Mouse (Mus musculus) testis, adult 2 months (tissue): ENCODE measurements around the gene Fgf11. TPM values are rescaled to one million over a fixed set of nuclear protein-coding genes. Genes with fewer than 3 reads are reported as not detected.

Experiments
- H3K27ac ChIP-seq: fragments of 200-500 bp; 2 replicates; pipeline ENCODE4 v1.5.1; 2012; ENCODE audit warnings: low read depth, low read length; ENCODE audit not compliant: control insufficient read depth, insufficient read depth
- H3K27me3 ChIP-seq: fragments of 200-500 bp; 2 replicates; pipeline ENCODE4 v1.6.1; 2012; ENCODE audit warnings: mild to moderate bottlenecking, low read length, moderate library complexity; ENCODE audit not compliant: control insufficient read depth, insufficient read depth
- H3K36me3 ChIP-seq: fragments of 200-500 bp; 2 replicates; pipeline ENCODE4 v1.6.1; 2012; ENCODE audit warnings: mild to moderate bottlenecking, low read length; ENCODE audit not compliant: control insufficient read depth, insufficient read depth
- H3K4me1 ChIP-seq: fragments of 200-500 bp; 2 replicates; pipeline ENCODE4 v1.6.1; 2012; ENCODE audit warnings: low read length; ENCODE audit not compliant: control insufficient read depth, insufficient read depth
- H3K4me3 ChIP-seq: fragments of 200-500 bp; 2 replicates; pipeline ENCODE4 v1.5.1; 2012; ENCODE audit warnings: low read depth, mild to moderate bottlenecking, low read length, moderate library complexity, mixed read lengths; ENCODE audit not compliant: control insufficient read depth
- CTCF ChIP-seq: fragments of 200-500 bp; IDR thresholded peaks from 2 replicates; pipeline ENCODE4 v1.5.1; 2012; ENCODE audit warnings: low read depth, mild to moderate bottlenecking, inconsistent platforms, low read length, moderate library complexity; ENCODE audit not compliant: control insufficient read depth, insufficient read depth, insufficient replicate concordance
- POLR2A ChIP-seq: fragments of 200-500 bp; IDR thresholded peaks from 2 replicates; pipeline ENCODE4 v1.6.1; 2012; ENCODE audit warnings: low read depth, mild to moderate bottlenecking, inconsistent platforms, low read length, moderate library complexity; ENCODE audit not compliant: control insufficient read depth
- polyA plus RNA-seq: library from polyadenylated mRNA; depleted of rRNA; stranded (reverse); fragments of >200 nt; gene quantifications from 2 replicates; pipeline ENCODE4 v1.2.3, GENCODE M21; 2012; rRNA removed

The Fgf11 gene
- polyA plus RNA-seq = 2.7 and 3.2 TPM in 2 replicates

DNA sequence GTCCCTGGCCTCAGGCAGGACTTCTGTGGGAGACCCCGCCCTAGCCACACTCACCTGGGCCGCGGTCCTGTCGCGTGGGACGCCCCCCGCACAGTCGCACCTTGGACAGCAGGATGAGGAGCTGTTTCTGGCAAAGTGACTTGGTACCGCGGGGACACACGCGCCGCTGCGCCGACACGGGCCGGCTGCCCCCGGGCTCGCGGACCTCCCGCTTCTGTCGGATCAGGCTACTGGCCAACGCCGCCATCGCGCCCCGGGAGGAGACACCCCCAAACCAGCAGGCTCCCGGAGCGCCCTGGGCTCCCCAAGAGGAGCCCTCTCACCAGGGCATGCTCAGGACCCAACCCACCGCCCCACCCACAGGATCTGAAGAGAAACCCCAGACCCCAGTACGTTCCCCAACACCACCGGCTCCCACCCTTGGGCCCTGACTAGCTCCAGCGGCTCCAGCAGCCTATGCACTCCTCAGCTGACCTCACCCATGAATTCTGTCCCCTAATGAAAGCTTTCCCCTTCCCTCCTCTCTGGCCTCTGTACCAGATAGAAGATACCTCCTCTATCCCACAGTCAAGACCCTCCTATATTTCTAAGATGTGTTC lies at the start of gene Fgf11:
Gene Fgf11, minus strand, starts transcription at position 479 of the 599 bp plus-strand sequence.
- no peaks in the 10 kb centered on the region for H3K27me3 ChIP-seq
- no peak within 1 kb of the TSS for H3K27ac ChIP-seq
- no peaks in the 10 kb centered on the region for H3K36me3 ChIP-seq
- TF ChIP-seq CTCF (no peak), POLR2A (no peak)
- peaks cover 46% of the 10 kb centered on the region for H3K4me1 ChIP-seq
- peak within 1 kb of the TSS; percentile 86 for H3K4me3 ChIP-seq

DNA sequence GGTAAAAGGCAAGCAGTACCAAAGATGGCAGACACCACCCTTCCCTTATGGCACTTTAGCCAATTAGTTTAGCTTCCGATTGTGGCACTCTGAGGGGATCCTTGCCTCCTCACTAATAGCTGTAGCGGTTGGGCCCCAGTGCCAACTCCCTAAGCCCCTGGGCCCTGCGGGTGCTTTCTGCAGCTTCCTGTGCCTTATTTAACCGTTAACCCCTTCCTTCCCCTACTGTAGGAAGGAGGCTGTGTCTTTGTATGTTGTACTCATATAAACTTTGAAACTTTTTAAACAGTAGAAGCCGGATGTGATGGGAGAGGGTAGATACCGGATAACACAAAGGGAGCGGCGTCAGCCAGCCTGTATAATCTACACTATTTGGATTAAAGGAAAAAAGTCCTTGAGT lies 49.1 kb upstream of the Fgf11 start:
- peaks cover 16% of the 10 kb centered on the region for H3K4me1 ChIP-seq
- no peak overlapping the region for H3K4me3 ChIP-seq
- TF ChIP-seq CTCF = no peak
- TF ChIP-seq POLR2A = no peak
- H3K27ac ChIP-seq = no peak overlapping the region
- H3K27me3 ChIP-seq = no peaks in the 10 kb centered on the region
- H3K36me3 ChIP-seq = no peaks in the 10 kb centered on the region

DNA sequence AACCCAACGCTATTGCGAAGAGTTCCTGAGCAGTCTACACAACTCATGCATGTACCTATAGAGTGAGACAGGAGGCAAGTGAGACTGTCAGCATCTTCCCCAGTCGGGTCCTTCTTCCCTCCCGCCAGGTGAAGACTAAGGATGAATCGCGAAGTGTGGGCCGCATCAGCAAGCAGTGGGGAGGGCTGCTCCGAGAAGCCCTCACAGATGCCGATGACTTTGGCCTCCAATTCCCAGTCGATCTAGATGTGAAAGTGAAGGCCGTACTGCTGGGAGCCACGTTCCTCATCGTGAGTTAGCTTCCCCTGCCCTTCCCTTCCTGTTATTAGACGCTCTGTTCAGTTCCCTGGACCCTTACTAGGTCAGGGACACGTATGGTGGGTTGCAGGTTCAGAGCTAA lies 48.2 kb upstream of the Fgf11 start:
- Histone ChIP-seq H3K27ac (no peak overlapping the region), H3K27me3 (no peaks in the 10 kb centered on the region), H3K4me1 (peaks cover 9% of the 10 kb centered on the region), H3K4me3 (no peak overlapping the region), H3K36me3 (no peaks in the 10 kb centered on the region)
- TF ChIP-seq CTCF (no peak), POLR2A (no peak)

DNA sequence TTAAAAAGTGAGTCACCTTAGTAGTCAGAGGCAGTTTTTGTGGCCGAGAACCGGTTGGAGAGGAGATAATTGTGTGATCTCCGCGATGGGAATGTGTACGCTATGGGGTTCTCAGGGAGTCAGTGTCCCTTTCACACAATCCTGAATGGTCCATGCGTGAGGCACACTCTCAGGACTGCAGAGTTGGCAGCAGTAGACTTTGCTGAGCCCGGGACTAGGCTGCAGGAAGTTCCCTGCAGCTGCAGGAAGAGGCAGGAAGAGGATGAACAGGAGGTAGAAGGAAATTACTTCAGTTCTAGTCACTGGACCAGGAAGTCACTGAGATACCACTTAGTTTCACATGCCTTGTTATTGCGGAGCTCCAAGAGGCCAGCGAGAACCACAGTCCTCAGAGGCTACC lies 47.5 kb upstream of the Fgf11 start:
- Histone ChIP-seq H3K27ac (no peak overlapping the region), H3K4me3 (no peak overlapping the region), H3K36me3 (no peaks in the 10 kb centered on the region), H3K4me1 (peaks cover 6% of the 10 kb centered on the region), H3K27me3 (no peaks in the 10 kb centered on the region)
- TF ChIP-seq POLR2A (no peak), CTCF (no peak)

DNA sequence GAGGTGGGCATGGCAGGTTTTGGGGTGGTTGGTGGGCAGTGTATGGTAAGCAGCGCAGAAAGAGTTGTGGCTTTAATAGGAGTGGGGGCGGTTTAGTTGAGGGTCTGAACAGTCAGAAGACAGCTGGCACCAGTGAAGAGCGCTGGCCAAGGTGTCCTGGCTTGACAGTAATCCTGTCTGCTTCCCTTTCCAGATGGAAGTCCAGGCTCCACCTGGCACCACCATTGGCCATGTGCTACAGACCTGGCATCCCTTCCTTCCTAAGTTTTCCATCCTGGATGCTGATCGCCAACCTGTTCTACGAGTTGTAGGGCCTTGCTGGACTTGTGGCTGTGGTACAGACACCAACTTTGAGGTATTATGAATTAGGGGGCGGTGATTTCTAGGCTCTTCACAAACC lies 46.4 kb upstream of the Fgf11 start:
- TF ChIP-seq CTCF = no peak
- no peak for TF ChIP-seq POLR2A
- Histone ChIP-seq H3K4me1 (peaks cover 6% of the 10 kb centered on the region), H3K27ac (no peak overlapping the region), H3K4me3 (no peak overlapping the region), H3K36me3 (no peaks in the 10 kb centered on the region), H3K27me3 (no peaks in the 10 kb centered on the region)

DNA sequence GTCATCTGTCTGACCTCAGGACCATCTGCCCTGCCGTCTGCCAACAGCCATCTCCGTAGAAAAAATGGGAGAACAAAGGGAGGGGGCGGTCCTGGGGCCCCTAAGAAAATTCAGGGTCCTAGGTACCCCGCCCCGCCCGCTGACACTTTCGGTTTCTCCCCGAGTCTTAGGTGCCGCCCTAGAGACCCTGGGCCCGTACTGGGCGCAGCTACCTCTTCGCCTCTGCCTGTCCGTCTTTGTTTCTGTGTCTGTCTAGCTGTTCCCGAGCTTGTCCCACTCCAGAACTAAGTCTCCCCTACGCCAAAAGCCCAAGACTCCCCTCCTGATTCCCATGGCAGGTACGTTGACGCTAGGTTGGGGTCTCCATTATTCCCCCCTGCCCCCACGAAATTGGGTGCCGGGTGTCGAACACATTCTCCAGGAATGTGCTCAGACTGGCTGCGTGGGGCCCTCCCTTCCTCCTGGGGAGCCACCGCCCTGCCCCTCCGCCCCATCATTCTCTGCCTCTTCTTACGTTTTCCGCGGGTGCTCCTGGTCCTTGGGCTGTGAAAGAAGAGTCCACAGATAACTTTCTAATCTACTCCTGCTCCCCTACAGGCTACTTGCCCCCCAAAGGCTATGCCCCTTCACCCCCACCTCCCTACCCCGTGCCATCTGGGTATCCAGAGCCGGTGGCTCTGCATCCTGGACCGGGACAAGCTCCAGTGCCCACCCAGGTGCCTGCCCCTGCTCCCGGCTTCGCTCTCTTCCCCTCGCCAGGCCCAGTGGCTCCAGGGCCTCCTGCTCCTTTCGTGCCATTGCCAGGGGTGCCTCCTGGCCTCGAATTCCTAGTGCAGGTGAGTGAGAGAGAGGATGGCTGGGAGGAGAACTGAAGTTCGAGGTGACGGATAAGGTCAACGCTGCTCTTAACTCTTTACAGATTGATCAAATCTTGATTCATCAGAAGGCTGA lies 45.4 kb upstream of the Fgf11 start:
- Histone ChIP-seq H3K4me1 (peaks cover 6% of the 10 kb centered on the region), H3K27me3 (no peaks in the 10 kb centered on the region), H3K27ac (no peak overlapping the region), H3K4me3 (peak overlapping the region; percentile 86), H3K36me3 (no peaks in the 10 kb centered on the region)
- TF ChIP-seq CTCF = no peak
- TF ChIP-seq POLR2A = no peak

DNA sequence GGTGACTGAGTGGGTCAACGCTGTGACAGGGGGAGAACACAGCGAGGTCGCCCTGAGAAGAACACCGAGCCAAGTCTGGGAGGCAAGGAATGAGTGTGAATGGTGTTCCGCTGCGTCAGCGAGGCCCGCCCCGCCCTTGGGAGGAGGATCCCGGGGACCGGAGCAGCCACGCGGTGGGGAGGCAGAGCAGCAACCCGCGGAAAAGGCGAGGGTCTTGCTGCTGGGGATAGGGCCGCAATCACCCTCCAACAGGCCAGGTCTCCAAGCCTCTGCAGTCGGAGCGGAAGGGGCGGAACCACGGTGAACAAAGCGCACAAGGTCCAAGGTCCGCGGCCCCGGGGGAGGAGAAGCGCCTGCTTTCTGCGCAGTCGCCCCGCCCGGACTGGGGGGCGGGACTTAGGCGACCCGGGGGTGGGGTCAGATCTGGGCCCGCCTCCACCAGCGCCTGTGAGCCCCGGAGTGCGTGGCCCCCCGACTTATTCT lies 44.6 kb upstream of the Fgf11 start, which contains the start of gene Plscr3:
Gene Plscr3, plus strand, starts transcription at position 179 of the 483 bp plus-strand sequence.
- TF ChIP-seq POLR2A (peak; percentile 36; the same call in 1 of the 2 replicates), CTCF (no peak)
- Histone ChIP-seq H3K36me3 (no peaks in the 10 kb centered on the region), H3K4me3 (peak within 1 kb of the TSS; percentile 86), H3K4me1 (peaks cover 6% of the 10 kb centered on the region), H3K27me3 (no peaks in the 10 kb centered on the region), H3K27ac (peak within 1 kb of the TSS; percentile 83)
